Mouse (Mus musculus) thymus, postnatal 25 days (tissue): Measurements from ENCODE around the gene Raly.
"Not testable (repeated sequence)": the region's sequence is repeated elsewhere in the genome, so short reads cannot be mapped to it uniquely, and the experiment has no call there.

Experiments
- DNase-seq: peaks from one replicate; pipeline ENCODE4 v3.0.0; 2022

The Raly gene

DNA sequence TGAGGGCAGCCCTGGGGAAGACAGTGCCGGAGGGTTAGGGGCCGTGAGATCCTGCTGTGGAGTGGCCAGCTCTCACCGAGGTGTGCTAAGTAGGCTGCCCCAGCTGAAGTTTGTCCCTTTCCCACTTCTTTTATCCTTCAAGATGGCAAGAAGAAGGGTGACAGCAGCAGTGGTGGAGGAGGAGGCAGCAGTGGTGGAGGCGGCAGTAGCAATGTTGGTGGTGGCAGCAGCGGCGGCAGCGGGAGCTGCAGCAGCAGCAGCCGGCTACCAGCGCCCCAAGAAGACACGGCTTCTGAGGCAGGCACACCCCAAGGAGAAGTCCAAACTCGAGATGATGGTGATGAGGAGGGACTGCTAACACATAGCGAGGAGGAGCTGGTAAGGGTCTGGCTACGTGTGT, 72.8 kb downstream of the Raly start:
- DNase-seq: no peak

DNA sequence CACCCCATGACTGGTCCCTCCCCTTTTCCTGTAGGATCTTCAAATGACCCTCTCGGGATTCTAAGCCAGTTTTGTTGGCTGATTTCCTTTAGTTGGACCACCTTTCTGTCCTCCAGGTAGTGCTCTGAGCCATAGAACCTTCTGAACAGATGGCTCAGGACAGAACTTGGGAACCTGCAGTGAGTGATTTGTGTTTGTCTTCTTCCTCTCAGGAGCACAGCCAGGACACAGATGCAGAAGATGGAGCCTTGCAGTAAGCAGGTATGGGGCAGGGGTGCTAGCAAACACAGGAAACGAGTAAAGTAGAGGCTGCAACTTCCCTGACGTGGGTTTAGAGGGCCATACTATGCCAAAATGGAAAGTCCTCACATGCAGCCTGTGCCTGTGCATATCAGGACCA, 74.8 kb downstream of the Raly start:
- DNase-seq: no peak

DNA sequence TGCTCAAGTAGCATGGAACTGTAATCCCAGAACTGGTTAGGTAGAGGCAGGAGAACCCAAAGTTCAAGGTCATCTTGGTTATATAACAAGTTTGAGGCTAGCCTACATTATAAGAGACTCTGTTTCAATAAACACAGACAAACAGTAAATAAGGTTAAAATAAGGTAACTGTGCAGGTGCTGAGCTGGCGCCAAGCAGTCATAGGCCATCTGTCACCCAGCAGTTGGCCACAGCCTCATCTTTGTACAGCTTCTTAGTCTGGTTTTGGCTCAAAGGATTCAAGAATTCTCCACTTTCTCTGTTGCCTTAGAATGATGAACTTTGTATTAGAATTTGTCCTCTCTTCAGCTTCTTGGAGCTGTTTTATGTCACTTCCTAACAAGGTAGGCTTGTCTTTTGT, 77.2 kb downstream of the Raly start:
- DNase-seq: no peak

DNA sequence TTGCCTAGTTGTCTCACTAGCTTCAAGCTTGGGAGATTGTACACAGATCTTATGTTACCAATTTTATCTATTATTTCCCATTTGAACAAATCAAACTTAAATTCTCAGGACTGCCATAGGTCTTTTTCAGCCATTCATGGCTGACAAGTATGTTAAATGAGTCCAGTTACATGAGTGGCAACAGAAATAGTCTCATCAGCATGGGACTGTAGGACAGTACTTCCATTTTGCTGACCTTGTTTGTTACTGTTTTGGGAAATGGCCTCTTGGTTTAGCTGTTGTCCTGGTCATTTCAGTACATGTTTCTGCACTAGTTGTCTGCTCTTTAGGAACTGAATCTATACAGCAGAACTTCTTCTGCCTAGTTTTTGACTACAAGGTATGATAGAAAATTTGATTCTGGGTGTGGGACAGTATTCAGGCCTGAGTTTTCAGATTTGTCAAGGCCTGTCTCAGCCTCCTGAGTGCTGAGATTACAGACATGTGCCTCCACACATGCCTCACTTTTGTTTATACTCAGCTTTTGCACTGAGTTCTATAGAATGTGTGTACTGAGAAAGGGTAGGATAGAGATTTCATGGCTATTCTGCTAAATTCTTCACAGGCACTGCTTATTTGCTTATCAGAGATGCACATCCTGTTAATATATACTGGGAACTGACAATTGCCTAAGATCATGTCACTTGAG, 79.2 kb downstream of the Raly start:
- no peak for DNase-seq

DNA sequence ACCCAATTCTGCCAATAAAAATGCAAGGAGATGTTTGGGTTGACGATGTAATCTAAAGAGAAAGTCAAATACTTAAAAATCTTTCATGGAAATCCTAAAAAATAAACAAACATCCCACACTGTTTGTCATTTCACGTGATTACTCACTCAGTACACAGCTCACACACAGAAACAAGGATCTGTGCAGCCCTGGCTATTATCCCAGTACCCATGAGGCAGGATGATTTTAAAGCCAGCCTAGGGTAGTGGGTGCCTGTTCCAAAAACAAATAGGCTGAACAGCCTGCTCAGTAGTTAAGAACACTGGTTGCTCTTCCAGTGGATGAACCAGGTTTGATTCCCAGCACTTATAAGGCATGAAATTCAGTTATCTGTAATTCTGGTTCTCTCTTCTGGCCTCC, 85.7 kb downstream of the Raly start:
- no peak for DNase-seq

DNA sequence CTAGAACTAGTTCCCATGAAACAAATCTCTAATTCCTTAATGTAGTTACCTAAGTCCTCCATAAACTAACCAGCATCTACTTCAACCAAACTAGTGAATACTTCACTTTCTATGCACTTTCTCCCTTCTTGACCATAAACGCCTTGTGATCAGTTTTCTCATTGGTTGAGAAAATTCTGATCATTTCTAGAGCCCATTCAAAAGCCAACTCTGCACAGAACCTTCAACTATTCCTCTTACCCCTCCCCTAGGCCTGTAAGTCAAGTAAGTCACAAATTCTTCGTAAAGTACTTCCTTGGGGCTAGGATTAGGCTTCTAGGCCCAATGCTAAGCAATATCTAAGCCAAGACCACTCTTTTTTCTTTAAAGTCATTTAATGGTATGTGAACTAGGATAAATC, 100.7 kb downstream of the Raly start:
- no peak for DNase-seq

DNA sequence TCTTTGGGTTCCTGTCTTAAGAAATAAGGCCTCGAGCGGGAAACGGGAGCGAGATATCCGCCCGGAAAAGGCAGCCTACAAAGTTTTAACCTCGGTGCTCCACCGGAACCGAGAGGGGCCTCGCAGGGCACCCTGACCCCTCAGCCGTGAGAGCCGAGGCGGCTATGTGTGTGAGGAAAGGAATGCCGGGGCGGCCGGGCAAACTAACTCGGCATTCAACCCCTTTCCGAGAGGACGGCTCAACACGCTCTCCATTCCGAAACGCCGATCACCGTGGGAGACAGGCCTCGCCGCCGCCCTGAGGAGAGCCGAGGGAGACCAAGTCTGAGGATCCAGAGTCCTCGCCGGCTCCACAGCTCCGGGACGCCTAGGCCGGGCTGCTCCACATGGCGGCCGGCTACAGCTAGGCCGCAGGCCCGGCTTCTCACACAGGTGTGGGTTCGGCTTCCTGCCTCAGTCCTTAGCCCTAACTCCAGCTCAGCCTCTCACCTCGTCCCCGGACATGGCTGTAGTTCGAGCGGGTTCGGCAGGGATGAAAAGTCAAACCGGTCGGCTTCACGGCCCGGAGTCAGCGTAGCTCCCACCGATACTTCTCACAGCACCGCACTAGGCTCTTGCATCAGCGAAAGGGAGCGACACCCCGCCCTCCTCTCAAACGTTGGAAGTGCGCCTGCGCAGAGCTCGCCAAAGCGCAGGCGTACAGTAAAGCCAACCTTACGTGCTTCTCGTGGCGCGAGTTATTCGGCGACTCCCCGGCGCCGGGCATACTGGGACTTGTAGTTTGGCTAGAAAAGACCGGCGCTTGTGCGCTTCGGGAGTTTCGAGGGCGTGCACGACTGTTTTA, 101.5 kb downstream of the Raly start, which contains the start of gene Eif2s2:
Gene Eif2s2 (minus strand): TSS at position 735 of the 844 bp plus-strand sequence.
- DNase-seq: peak; percentile 95

DNA sequence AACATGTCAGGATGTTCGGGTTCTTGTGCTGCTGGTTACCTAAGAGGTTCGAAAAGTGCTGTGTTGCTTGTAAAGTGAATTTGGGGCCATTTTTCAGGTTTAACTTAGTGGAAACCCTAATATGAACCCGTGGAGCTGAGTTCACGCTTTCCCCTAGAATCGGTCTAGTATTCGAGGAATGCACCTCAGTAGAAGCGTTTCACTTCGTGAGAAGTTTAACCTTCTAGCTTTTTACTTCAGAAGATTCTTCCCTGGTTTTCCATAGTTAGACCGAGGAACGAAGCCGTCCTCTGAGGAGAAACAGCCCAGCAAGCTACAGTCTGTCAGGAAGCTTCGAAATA, 102.1 kb downstream of the Raly start:
- DNase-seq: no peak

DNA sequence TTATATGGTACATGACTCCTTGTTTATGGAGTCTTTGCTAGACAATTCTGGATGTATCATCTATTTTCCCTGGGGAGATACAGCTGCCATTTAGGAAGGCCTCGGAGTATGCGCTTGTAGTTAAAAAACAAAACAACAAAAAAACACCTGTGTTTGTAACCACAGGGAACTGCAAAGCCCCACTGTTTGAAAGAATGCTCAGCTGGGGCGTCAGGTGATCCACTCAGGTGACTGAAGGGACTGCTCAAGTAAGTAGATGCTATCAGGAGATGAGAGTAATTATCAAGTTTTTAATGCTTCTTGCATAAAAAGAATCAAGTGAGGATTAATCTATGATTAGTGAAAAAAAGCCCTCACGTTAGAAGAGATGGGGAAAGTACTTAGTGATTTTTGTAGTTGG, 102.7 kb downstream of the Raly start:
- DNase-seq: no peak

DNA sequence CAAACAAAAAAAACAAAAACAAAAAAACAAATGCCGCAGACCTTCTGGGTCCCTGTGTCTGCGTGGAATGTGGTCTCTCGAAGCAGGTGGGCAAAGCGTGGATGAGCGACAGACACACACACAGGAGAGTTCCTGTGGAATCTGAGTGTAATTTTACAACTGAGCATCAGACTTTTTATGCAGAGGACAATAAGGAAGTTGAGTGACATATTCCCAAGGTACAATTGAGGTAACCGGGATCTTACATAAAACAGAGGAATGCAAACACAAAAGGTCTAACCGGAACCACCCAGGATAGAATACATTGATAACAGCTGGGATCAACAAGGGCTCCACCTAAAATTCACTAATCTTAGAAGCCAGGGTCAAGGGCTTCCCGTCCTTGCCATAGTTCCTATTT, 108.1 kb downstream of the Raly start:
- DNase-seq: not testable (repeated sequence)

DNA sequence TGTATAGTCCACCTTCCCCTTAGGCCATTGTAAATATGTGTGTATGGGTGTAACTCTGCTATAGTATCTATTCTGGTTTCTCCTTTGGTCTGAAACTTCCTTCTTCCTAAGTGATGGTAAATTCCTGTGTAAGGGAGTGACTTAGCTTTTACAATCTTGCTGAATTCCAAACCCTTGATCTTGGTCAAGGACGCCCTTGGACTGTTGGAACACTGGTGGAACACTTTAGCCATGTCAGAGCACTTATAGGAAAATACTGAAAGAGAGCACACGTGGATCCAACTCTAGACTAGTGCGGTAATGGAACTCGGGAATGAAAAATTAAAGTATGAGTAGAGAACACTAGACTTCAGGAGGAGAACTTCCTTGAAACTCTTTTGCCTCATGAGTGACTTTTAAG, 108.5 kb downstream of the Raly start:
- DNase-seq: not testable (repeated sequence)

DNA sequence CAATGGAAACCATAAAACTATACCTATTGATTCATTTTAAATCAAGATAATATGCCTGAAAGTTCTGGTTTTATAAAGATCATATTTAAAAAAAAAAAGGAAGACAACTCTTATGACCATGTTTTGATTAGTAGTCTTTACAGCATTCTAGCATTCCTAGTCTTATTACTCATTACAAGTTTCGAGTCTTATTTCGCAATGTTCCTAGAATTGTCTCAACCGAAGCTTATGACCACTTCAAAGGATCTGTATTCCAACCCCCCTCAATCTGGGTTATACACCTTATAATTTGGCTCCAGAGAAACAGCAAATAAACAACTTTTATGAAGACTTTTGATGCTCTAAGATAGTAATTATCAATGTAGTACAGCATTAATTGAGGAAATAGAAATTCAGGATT, 111.2 kb downstream of the Raly start:
- no peak for DNase-seq

DNA sequence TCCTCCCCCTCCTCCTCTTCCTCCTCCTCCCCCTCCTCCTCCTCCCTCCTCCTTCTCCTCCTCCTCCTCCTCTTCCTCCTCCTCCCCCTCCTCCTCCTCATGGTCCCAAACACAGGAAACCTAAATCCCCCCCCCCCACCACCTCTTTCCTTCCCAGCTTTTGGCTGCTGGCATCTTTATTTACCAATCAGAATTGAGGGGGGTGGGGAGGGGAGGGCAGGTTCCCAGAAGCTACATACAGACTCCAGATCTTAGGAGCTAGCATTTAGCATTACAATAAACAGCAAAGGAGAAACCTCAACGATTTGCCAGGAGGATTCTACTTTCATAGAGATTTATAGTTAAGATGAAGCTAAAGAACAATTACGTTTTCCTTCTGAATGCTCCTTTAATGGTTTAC, 114.9 kb downstream of the Raly start:
- DNase-seq: no peak

DNA sequence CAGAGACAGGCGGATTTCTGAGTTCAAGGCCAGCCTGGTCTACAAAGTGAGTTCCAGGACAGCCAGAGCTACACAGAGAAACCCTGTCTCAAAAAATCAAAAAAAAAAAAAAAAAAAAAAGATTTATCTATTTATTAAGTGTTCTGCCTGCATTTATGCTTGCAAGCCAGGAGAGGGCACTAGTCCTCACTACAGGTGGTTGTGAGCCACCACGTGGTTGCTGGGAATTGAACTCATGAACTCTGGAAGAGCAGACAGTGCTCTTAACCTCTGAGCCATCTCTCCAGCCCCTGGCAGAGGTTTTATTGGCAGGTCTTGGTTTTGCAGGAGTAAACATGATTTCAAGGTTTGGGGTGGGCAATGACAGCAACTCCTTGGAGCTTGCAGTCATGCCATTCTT, 117.3 kb downstream of the Raly start:
- not testable (repeated sequence) for DNase-seq

DNA sequence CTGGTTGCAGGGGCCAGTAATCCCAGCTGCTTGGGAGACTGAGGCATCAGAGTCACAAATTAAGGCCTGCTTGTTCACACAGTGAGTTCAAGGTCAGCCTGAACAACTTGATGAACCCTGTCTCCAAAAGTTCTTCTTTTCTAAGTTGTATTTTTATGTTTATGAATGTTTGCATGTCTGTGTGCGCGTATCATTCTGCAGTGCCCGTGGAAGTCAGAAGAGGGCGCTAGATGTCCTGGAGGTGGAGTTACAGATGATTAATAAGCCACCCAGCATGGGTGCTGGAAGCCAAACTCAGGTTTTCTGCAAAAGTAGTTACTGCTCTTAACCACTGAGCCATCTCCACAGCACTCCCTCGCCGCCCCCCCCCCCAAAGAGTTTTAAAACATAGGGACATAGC, 118.9 kb downstream of the Raly start:
- DNase-seq: peak; percentile 5

DNA sequence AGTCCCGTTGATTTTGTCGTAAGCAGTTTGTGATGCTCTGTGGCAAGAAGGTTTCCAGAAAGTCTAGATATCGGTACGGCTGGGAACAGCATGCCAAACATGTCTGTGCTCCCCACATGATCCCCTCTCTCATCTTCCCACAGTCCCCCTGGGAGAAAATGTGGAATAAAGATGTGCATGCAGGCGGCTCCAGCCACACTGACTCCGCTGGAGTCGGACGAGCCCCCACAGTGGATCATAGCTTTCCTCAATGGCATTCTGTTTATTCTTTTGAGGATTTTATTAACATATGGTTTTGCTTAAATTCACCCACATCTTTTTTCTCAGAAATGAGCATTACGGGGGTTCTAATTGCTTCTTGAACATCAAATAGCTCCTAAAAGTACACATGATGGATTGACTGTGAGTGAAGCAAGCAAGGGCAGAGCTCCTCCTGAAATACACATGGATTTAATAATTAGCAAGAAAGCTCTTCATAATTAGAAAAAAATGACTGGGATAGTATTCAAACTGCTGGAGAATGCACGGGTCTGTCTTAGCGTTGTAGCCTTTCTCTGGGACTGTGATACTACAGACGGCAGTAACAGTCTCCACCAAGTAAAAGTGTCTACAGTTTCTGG, 125.1 kb downstream of the Raly start:
- DNase-seq: no peak

DNA sequence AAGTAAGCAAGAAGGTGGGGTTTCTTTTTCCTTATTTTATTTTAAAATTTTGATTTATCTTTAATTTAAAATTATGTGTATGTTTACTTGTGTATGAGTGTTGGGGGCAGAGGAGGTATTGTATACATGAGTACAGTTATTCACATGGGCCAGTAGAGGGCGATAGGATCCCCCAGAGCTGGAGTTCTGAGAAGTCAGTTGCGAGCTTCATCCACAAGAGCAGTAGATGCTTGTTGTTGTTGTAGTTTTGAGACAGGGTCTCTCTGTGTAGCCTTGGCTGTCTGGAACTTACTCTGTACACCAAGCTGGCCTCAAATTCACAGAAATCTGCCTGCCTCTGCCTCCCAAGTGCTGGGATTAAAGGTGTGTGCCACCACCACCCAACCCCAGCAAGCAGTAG, 125.7 kb downstream of the Raly start:
- DNase-seq: peak; percentile 30
